Mouse (Mus musculus): ENCODE data around the gene Nif3l1. TPM values are rescaled to one million over a fixed set of nuclear protein-coding genes. Genes with fewer than 3 reads are reported as not detected.

The Nif3l1 gene
- polyA plus RNA-seq (2015; fragmentation: Nextera tagmentation; extraction: Ambion mirVana) = 57.6 and 59.5 TPM in 2 replicates

- Histone ChIP-seq H3K27ac (peak within 1 kb of the TSS; percentile 88), H3K4me3 (peak within 1 kb of the TSS; percentile 72)
- WGBS = under 1% methylated on average over 33 of the region's 33 CpGs
These were observed at the start of gene Nif3l1, which contains the start of gene Ppil3 for GRCm38 (mm10) chr1:58445143-58445722. Nif3l1 (plus strand) TSS chr1:58445151. Ppil3 (minus strand) TSS chr1:58445486.

GRCm38 (mm10) chr1:58395341-58395740, 49.6 kb upstream of the Nif3l1 start:
- ATAC-seq (replicated peaks) = no peak
- no peak overlapping the region for H3K9ac ChIP-seq
- no peaks in the 10 kb centered on the region for H3K27me3 ChIP-seq (replicated peaks)
- H3K9me3 ChIP-seq = no peaks in the 10 kb centered on the region
- peaks cover 39% of the 10 kb centered on the region for H3K36me3 ChIP-seq (replicated peaks)
- no peak overlapping the region for H3K27ac ChIP-seq
- WGBS = 95% methylated on average over 3 of the region's 3 CpGs
- H3K4me1 ChIP-seq = peaks cover 23% of the 10 kb centered on the region
- H3K4me2 ChIP-seq = no peak overlapping the region
- no peak overlapping the region for H3K4me3 ChIP-seq

More at GRCm38 (mm10) chr1:58445143-58445722, at the start of gene Nif3l1, which contains the start of gene Ppil3:
- Histone ChIP-seq H3K9me3 (no peaks in the 10 kb centered on the region), H3K27me3 (replicated peaks) (no peaks in the 10 kb centered on the region), H3K9ac (peak within 1 kb of the TSS; percentile 68), H3K4me2 (peak within 1 kb of the TSS; percentile 80), H3K36me3 (replicated peaks) (peaks cover 10% of the 10 kb centered on the region; the same call in 1 of the 2 replicates), H3K4me1 (peaks cover 25% of the 10 kb centered on the region)
- peak; percentile 98 for ATAC-seq (replicated peaks)

GRCm38 (mm10) chr1:58396179-58396578, 48.8 kb upstream of the Nif3l1 start:
- no peaks in the 10 kb centered on the region for H3K27me3 ChIP-seq (replicated peaks)
- no peak overlapping the region for H3K27ac ChIP-seq
- H3K36me3 ChIP-seq (replicated peaks) = peaks cover 47% of the 10 kb centered on the region
- no peaks in the 10 kb centered on the region for H3K9me3 ChIP-seq
- ATAC-seq (replicated peaks) = no peak
- H3K9ac ChIP-seq = no peak overlapping the region
- 100% methylated on average over 1 of the region's 1 CpGs for WGBS
- peaks cover 21% of the 10 kb centered on the region for H3K4me1 ChIP-seq
- no peak overlapping the region for H3K4me2 ChIP-seq
- no peak overlapping the region for H3K4me3 ChIP-seq

- Histone ChIP-seq H3K4me2 (no peak overlapping the region), H3K9ac (no peak overlapping the region), H3K9me3 (no peaks in the 10 kb centered on the region), H3K27me3 (replicated peaks) (no peaks in the 10 kb centered on the region), H3K4me1 (peaks cover 14% of the 10 kb centered on the region), H3K4me3 (no peak overlapping the region), H3K36me3 (replicated peaks) (peaks cover 60% of the 10 kb centered on the region), H3K27ac (no peak overlapping the region)
- WGBS = 94% methylated on average over 6 of the region's 6 CpGs
- ATAC-seq (replicated peaks) = no peak
These were observed 47.2 kb upstream of the Nif3l1 start for GRCm38 (mm10) chr1:58397731-58398130.

- ATAC-seq (replicated peaks) = no peak
- H3K27ac ChIP-seq = no peak overlapping the region
- no peaks in the 10 kb centered on the region for H3K4me1 ChIP-seq
- 92% methylated on average over 6 of the region's 6 CpGs for WGBS
- no peaks in the 10 kb centered on the region for H3K27me3 ChIP-seq (replicated peaks)
- H3K36me3 ChIP-seq (replicated peaks) = peaks cover 72% of the 10 kb centered on the region
- no peak overlapping the region for H3K4me3 ChIP-seq
- H3K9ac ChIP-seq = no peak overlapping the region
- no peaks in the 10 kb centered on the region for H3K9me3 ChIP-seq
- H3K4me2 ChIP-seq = no peak overlapping the region
These were observed 43.6 kb upstream of the Nif3l1 start for GRCm38 (mm10) chr1:58401396-58401795.

- H3K36me3 ChIP-seq (replicated peaks) = peaks cover 58% of the 10 kb centered on the region
- H3K9ac ChIP-seq = no peak overlapping the region
- no peak overlapping the region for H3K4me3 ChIP-seq
- H3K27ac ChIP-seq = no peak overlapping the region
- ATAC-seq (replicated peaks) = no peak
- H3K9me3 ChIP-seq = no peaks in the 10 kb centered on the region
- WGBS = 94% methylated on average over 5 of the region's 5 CpGs
- H3K27me3 ChIP-seq (replicated peaks) = no peaks in the 10 kb centered on the region
- no peak overlapping the region for H3K4me2 ChIP-seq
- no peaks in the 10 kb centered on the region for H3K4me1 ChIP-seq
These were observed 41.2 kb upstream of the Nif3l1 start for GRCm38 (mm10) chr1:58403745-58404144.

GRCm38 (mm10) chr1:58407321-58407720, 37.6 kb upstream of the Nif3l1 start:
- ATAC-seq (replicated peaks) = no peak
- H3K27me3 ChIP-seq (replicated peaks) = no peaks in the 10 kb centered on the region
- H3K9ac ChIP-seq = no peak overlapping the region
- WGBS = 97% methylated on average over 7 of the region's 7 CpGs
- no peak overlapping the region for H3K4me3 ChIP-seq
- H3K4me2 ChIP-seq = no peak overlapping the region
- H3K9me3 ChIP-seq = no peaks in the 10 kb centered on the region
- no peak overlapping the region for H3K27ac ChIP-seq
- H3K36me3 ChIP-seq (replicated peaks) = peaks cover 52% of the 10 kb centered on the region
- no peaks in the 10 kb centered on the region for H3K4me1 ChIP-seq

- WGBS = 86% methylated on average over 6 of the region's 6 CpGs
These were observed 36.8 kb upstream of the Nif3l1 start for GRCm38 (mm10) chr1:58408141-58408540.

GRCm38 (mm10) chr1:58409553-58410197, 35.3 kb upstream of the Nif3l1 start:
- H3K36me3 ChIP-seq (replicated peaks) = peaks cover 53% of the 10 kb centered on the region
- H3K4me3 ChIP-seq = no peak overlapping the region
- H3K4me2 ChIP-seq = no peak overlapping the region
- no peaks in the 10 kb centered on the region for H3K9me3 ChIP-seq
- ATAC-seq (replicated peaks) = 0 out of 2 replicates have a peak, but pooled peaks have one; percentile 12
- H3K9ac ChIP-seq = no peak overlapping the region
- 79% methylated on average over 5 of the region's 5 CpGs for WGBS
- H3K27ac ChIP-seq = no peak overlapping the region
- no peaks in the 10 kb centered on the region for H3K27me3 ChIP-seq (replicated peaks)
- no peaks in the 10 kb centered on the region for H3K4me1 ChIP-seq

More at GRCm38 (mm10) chr1:58408141-58408540, 36.8 kb upstream of the Nif3l1 start:
- H3K36me3 ChIP-seq (replicated peaks) = peaks cover 52% of the 10 kb centered on the region
- H3K4me2 ChIP-seq = no peak overlapping the region
- no peak overlapping the region for H3K9ac ChIP-seq
- no peak overlapping the region for H3K27ac ChIP-seq
- no peak for ATAC-seq (replicated peaks)
- H3K9me3 ChIP-seq = no peaks in the 10 kb centered on the region
- no peak overlapping the region for H3K4me3 ChIP-seq
- H3K4me1 ChIP-seq = no peaks in the 10 kb centered on the region
- H3K27me3 ChIP-seq (replicated peaks) = no peaks in the 10 kb centered on the region

- Histone ChIP-seq H3K4me1 (no peaks in the 10 kb centered on the region), H3K36me3 (replicated peaks) (peaks cover 55% of the 10 kb centered on the region), H3K9me3 (no peaks in the 10 kb centered on the region), H3K9ac (no peak overlapping the region), H3K27me3 (replicated peaks) (no peaks in the 10 kb centered on the region), H3K4me3 (no peak overlapping the region), H3K27ac (no peak overlapping the region), H3K4me2 (no peak overlapping the region)
- no peak for ATAC-seq (replicated peaks)
- WGBS = 83% methylated on average over 3 of the region's 3 CpGs
These were observed 34.8 kb upstream of the Nif3l1 start for GRCm38 (mm10) chr1:58410198-58410588.

- WGBS = 92% methylated on average over 7 of the region's 7 CpGs
- H3K4me2 ChIP-seq = no peak overlapping the region
These were observed 34.2 kb upstream of the Nif3l1 start for GRCm38 (mm10) chr1:58410776-58411175.

GRCm38 (mm10) chr1:58415442-58415841, 29.5 kb upstream of the Nif3l1 start:
- 27% methylated on average over 1 of the region's 1 CpGs for WGBS
- no peaks in the 10 kb centered on the region for H3K9me3 ChIP-seq
- no peak overlapping the region for H3K4me3 ChIP-seq
- peaks cover 5% of the 10 kb centered on the region; the same call in 1 of the 2 replicates for H3K4me1 ChIP-seq
- H3K9ac ChIP-seq = no peak overlapping the region
- no peak overlapping the region for H3K27ac ChIP-seq
- H3K4me2 ChIP-seq = no peak overlapping the region
- no peaks in the 10 kb centered on the region for H3K27me3 ChIP-seq (replicated peaks)
- peaks cover 75% of the 10 kb centered on the region for H3K36me3 ChIP-seq (replicated peaks)
- no peak for ATAC-seq (replicated peaks)

More at GRCm38 (mm10) chr1:58410776-58411175, 34.2 kb upstream of the Nif3l1 start:
- ATAC-seq (replicated peaks) = no peak
- Histone ChIP-seq H3K36me3 (replicated peaks) (peaks cover 52% of the 10 kb centered on the region), H3K4me3 (no peak overlapping the region), H3K27ac (no peak overlapping the region), H3K9ac (no peak overlapping the region), H3K9me3 (no peaks in the 10 kb centered on the region), H3K27me3 (replicated peaks) (no peaks in the 10 kb centered on the region), H3K4me1 (no peaks in the 10 kb centered on the region)
